Mouse (Mus musculus) hindbrain, embryonic 12.5 days (tissue): ENCODE measurements around the gene Celf2. TPM values are rescaled to one million over a fixed set of nuclear protein-coding genes. Genes with fewer than 3 reads are reported as not detected.

Experiments
- ATAC-seq: fragments of 200-750 bp; cut with Nextera tagmentation; 2 replicates; pipeline ENCODE4 v1.8.0; 2017; ENCODE audit warnings: moderate TSS enrichment; ENCODE audit not compliant: low FRiP score
- H3K27ac ChIP-seq: fragments of 300-500 bp; sonication (generic); 2 replicates; pipeline ENCODE4 v1.5.1; 2016; ENCODE audit warnings: mild to moderate bottlenecking
- H3K27me3 ChIP-seq: fragments of 300-500 bp; sonication (generic); 2 replicates; pipeline ENCODE4 v1.6.1; 2016; ENCODE audit warnings: mild to moderate bottlenecking
- H3K36me3 ChIP-seq: fragments of 300-500 bp; sonication (generic); 2 replicates; pipeline ENCODE4 v1.6.1; 2016; ENCODE audit warnings: mild to moderate bottlenecking
- H3K4me1 ChIP-seq: fragments of 300-500 bp; sonication (generic); 2 replicates; pipeline ENCODE4 v1.6.1; 2016
- H3K4me2 ChIP-seq: fragments of 300-500 bp; sonication (generic); replicated peaks from 2 replicates; pipeline ENCODE4 v1.6.1; 2016; ENCODE audit warnings: mild to moderate bottlenecking
- H3K4me3 ChIP-seq: fragments of 300-500 bp; sonication (generic); 2 replicates; pipeline ENCODE4 v1.5.1; 2016; ENCODE audit warnings: mild to moderate bottlenecking
- H3K9ac ChIP-seq: fragments of 300-500 bp; sonication (generic); 2 replicates; pipeline ENCODE4 v1.6.1; 2016; ENCODE audit warnings: mild to moderate bottlenecking, moderate library complexity
- H3K9me3 ChIP-seq: fragments of 300-500 bp; sonication (generic); replicated peaks from 2 replicates; pipeline ENCODE4 v1.6.1; 2016; ENCODE audit warnings: mild to moderate bottlenecking
- WGBS: fragments of 180-500 bp; shearing (Covaris S2); methylation state at CpG from one replicate; pipeline ENCODE4 v1.1.7; 2016; 5-methylcytosine and 5-hydroxymethylcytosine counted together
- polyA plus RNA-seq: library from polyadenylated mRNA; unstranded; fragments of >200 nt; fragmentation: Nextera tagmentation; extraction: Ambion mirVana; gene quantifications from 2 replicates; pipeline ENCODE4 v1.2.1, GENCODE M21; 2016

The Celf2 gene
- polyA plus RNA-seq, 1 experiment from 2014 or later, result 108 TPM

DNA sequence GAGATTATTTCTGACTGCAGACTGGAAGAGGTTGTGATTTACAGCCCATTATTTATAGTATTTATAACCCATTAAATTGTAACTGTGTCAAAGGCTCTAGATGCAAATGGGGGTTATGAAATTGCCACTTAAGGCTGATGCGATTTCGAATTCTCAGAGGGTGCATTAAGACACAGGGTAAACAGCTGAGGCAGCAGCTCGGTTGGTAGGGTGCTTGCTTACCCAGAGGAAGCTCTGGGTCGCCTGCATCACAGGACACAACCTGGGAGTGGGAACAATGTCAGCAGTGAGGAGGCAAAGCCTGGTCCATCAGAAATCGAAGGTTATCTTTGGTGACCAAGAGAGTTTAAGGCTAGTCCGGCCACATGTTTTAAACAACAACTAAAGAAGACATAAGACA, 286.5 kb downstream of the Celf2 start:
- H3K27me3 ChIP-seq, result no peaks in the 10 kb centered on the region
- H3K4me3 ChIP-seq, result no peak overlapping the region
- peak; percentile 43; the same call in 1 of the 2 replicates for ATAC-seq
- no peak overlapping the region for H3K9ac ChIP-seq
- no peaks in the 10 kb centered on the region for H3K9me3 ChIP-seq
- peaks cover 13% of the 10 kb centered on the region for H3K4me1 ChIP-seq
- no peaks in the 10 kb centered on the region for H3K36me3 ChIP-seq
- 75% methylated on average over 6 of the region's 6 CpGs for WGBS
- no peak overlapping the region for H3K4me2 ChIP-seq
- peak overlapping the region; percentile 44; the same call in 1 of the 2 replicates for H3K27ac ChIP-seq

DNA sequence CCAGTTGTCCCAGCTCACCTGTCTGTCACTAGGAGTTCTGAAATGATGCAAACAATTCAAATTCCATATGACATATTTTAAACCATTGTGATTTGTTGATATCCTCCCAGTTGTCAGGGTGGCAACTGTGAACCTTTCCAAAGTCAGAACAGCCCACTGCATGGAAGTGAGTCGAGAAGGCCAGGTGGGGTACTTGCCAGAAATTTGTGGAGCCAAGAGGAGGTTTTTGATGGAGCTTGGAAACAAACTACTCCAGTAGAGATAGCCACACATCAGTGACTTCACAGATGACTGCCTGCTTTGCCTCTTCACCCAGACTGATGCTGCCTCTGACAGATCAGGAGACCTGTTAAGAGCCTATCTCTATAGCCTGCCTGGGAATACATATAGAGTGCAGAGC, 287.5 kb downstream of the Celf2 start:
- H3K27ac ChIP-seq, result 0 out of 2 replicates have a peak overlapping the region, but pooled peaks have one; percentile 44

GRCm38 (mm10) chr2:7218101-7218500, 291.3 kb downstream of the Celf2 start:
- H3K36me3 ChIP-seq, result no peaks in the 10 kb centered on the region
- no peak overlapping the region for H3K4me2 ChIP-seq
- H3K9me3 ChIP-seq, result no peaks in the 10 kb centered on the region
- H3K9ac ChIP-seq, result no peak overlapping the region
- WGBS, result 89% methylated on average over 2 of the region's 2 CpGs
- H3K4me1 ChIP-seq, result peaks cover 5% of the 10 kb centered on the region
- H3K27me3 ChIP-seq, result no peaks in the 10 kb centered on the region
- no peak overlapping the region for H3K4me3 ChIP-seq
- H3K27ac ChIP-seq, result no peak overlapping the region
- no peak for ATAC-seq

More for the DNA sequence above, 287.5 kb downstream of the Celf2 start:
- 0 out of 2 replicates have a peak, but pooled peaks have one; percentile 38 for ATAC-seq
- peaks cover 13% of the 10 kb centered on the region for H3K4me1 ChIP-seq
- no peak overlapping the region for H3K9ac ChIP-seq
- no peaks in the 10 kb centered on the region for H3K27me3 ChIP-seq
- WGBS, result 92% methylated on average over 1 of the region's 1 CpGs
- H3K4me2 ChIP-seq, result no peak overlapping the region
- H3K4me3 ChIP-seq, result no peak overlapping the region
- no peaks in the 10 kb centered on the region for H3K9me3 ChIP-seq
- H3K36me3 ChIP-seq, result no peaks in the 10 kb centered on the region

DNA sequence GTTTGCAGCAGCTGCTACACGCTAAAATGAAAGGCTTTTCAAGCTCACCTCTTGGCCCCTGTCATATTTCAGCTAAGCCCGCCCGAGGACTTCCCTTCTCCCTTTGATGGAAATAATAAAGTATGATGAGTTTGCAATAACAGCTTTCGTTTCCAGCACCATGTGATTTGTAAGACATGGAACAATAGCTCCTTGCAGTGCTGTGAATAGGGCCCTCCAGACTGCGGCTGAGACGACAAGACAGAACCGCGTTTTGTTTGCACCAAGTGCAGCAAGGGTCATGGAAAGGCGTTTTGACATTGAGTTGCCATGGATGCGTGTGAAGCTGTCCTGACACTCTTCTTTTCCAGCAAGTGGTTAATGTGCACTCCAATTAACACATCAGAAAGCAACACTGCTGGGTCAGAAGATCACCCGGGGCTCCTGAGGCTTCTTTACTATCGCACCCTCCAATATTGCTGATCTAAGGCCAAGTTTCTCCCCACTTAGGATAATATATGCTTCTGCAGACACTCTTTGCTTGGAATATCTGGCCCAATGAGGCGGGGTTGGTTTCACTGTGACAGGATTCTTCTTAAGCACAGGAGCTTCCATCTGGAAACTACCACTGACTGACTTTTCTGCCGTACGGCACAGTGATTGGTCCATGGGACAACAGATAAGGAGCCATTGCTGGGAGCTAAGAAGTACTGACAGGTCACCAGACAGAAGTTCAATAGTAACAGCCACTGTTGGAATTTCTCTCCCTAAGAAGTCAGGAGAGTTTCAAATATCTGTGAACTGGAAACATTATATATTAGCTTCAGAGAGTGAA, 301.5 kb downstream of the Celf2 start:
- peak; percentile 89 for ATAC-seq
- Histone ChIP-seq H3K36me3 (no peaks in the 10 kb centered on the region), H3K9me3 (no peaks in the 10 kb centered on the region), H3K4me3 (no peak overlapping the region), H3K27ac (peak overlapping the region; percentile 44; the same call in 1 of the 2 replicates), H3K9ac (no peak overlapping the region), H3K4me2 (no peak overlapping the region), H3K27me3 (no peaks in the 10 kb centered on the region), H3K4me1 (peaks cover 10% of the 10 kb centered on the region)
- WGBS, result 24% methylated on average over 15 of the region's 15 CpGs

DNA sequence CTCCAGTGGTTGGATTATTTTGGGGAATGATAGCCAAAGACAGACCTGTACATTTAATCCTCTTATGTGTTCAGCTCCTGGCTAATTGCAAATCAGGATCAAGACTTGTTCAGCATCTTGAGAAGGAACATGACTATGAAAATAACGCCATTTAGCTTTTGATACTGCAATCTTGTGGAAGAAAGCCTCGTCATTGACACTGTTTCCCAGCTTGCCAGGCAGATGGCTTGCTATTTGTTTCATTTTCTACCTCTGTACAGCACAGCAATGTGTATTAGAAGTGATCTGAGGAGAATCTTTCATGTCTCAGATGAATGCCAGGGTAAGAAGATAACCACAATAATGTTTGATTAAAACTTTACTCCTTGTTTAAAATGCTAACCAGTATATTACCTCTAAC, 315.9 kb downstream of the Celf2 start:
- Histone ChIP-seq H3K4me3 (no peak overlapping the region), H3K4me2 (no peak overlapping the region), H3K9me3 (no peaks in the 10 kb centered on the region), H3K4me1 (no peaks in the 10 kb centered on the region), H3K36me3 (no peaks in the 10 kb centered on the region), H3K27me3 (no peaks in the 10 kb centered on the region), H3K9ac (no peak overlapping the region), H3K27ac (no peak overlapping the region)
- ATAC-seq, result no peak
- WGBS, result 83% methylated on average over 2 of the region's 2 CpGs

DNA sequence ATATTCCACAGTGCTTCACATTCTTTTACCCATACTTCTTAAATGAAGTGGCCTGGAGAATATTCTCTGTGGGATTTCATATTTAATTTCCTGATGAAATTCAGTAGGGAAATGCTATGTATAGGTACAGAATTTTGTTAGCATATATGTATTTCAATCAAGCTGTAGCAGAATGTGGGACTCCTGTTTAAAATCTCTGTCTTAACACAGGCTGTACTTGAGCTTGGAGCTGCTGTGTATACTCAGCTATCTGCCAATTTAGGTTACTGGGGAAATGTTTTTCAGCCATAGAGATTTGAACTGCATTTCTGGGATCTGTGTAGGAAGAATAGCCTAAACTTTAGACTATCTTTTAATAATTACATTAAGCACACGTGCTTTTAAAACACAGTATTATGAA, 330.2 kb downstream of the Celf2 start:
- 87% methylated on average over 1 of the region's 1 CpGs for WGBS
- Histone ChIP-seq H3K27ac (no peak overlapping the region), H3K27me3 (no peaks in the 10 kb centered on the region), H3K9me3 (no peaks in the 10 kb centered on the region), H3K4me2 (no peak overlapping the region), H3K9ac (no peak overlapping the region), H3K36me3 (no peaks in the 10 kb centered on the region), H3K4me3 (no peak overlapping the region), H3K4me1 (no peaks in the 10 kb centered on the region)
- ATAC-seq, result no peak

GRCm38 (mm10) chr2:7173271-7174064, 335.9 kb downstream of the Celf2 start:
- WGBS, result 86% methylated on average over 11 of the region's 11 CpGs
- H3K9ac ChIP-seq, result no peak overlapping the region
- no peaks in the 10 kb centered on the region for H3K36me3 ChIP-seq
- no peak overlapping the region for H3K4me2 ChIP-seq
- no peak overlapping the region for H3K27ac ChIP-seq
- H3K9me3 ChIP-seq, result no peaks in the 10 kb centered on the region
- H3K4me1 ChIP-seq, result no peaks in the 10 kb centered on the region
- ATAC-seq, result no peak
- H3K4me3 ChIP-seq, result no peak overlapping the region
- no peaks in the 10 kb centered on the region for H3K27me3 ChIP-seq

- Histone ChIP-seq H3K27me3 (no peaks in the 10 kb centered on the region), H3K9ac (no peak overlapping the region), H3K4me2 (no peak overlapping the region), H3K4me3 (no peak overlapping the region), H3K4me1 (no peaks in the 10 kb centered on the region), H3K27ac (no peak overlapping the region), H3K9me3 (no peaks in the 10 kb centered on the region), H3K36me3 (no peaks in the 10 kb centered on the region)
- no peak for ATAC-seq
- 47% methylated on average over 8 of the region's 8 CpGs for WGBS
These were observed 338.2 kb downstream of the Celf2 start for GRCm38 (mm10) chr2:7171087-7171696.

DNA sequence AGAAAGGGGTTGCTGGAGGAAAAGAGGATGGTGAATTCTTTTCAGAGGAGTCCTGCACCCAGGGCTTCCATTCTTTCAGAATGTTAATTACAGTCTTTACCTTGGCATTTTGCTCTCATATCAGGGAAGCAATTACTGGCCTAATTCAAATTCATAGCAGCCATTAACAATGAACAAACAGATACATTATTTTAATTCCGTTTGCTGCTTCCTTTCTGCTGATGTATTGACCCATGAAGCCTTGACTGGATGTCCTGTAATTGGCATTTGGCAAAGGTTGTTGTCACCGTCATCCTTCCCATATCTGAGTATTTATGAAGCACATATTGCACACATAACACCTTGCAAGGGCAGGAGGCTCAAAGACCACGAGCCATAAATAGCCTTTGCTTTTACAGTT, 343.6 kb downstream of the Celf2 start:
- Histone ChIP-seq H3K36me3 (no peaks in the 10 kb centered on the region), H3K27ac (no peak overlapping the region), H3K4me1 (no peaks in the 10 kb centered on the region), H3K4me3 (no peak overlapping the region), H3K27me3 (no peaks in the 10 kb centered on the region), H3K4me2 (no peak overlapping the region), H3K9me3 (no peaks in the 10 kb centered on the region), H3K9ac (no peak overlapping the region)
- no peak for ATAC-seq
- WGBS, result 70% methylated on average over 3 of the region's 3 CpGs

DNA sequence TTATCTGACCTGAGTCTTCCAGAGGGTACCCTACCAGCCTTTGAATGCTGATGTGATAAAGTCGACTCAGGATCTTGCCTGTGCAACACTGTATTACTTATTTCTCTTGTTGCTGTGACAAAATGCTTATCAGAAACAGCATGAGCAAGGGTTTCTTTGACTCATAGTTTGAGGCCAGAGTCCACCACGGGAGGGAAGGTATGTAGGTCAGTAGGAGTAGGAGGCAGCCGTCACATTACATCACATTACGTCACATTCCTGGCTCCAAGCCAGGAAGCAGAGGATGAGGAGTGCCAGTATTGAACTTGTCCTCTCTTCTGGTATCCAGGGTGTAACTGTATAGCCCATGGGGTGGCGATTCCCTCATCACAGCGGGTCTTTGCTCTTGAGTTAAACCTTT, 349.3 kb downstream of the Celf2 start:
- H3K27me3 ChIP-seq, result no peaks in the 10 kb centered on the region
- no peaks in the 10 kb centered on the region for H3K4me1 ChIP-seq
- H3K4me3 ChIP-seq, result no peak overlapping the region
- WGBS, result 74% methylated on average over 6 of the region's 6 CpGs
- no peak overlapping the region for H3K9ac ChIP-seq
- H3K36me3 ChIP-seq, result no peaks in the 10 kb centered on the region
- no peak overlapping the region for H3K4me2 ChIP-seq
- ATAC-seq, result no peak
- no peak overlapping the region for H3K27ac ChIP-seq
- no peaks in the 10 kb centered on the region for H3K9me3 ChIP-seq

- H3K4me2 ChIP-seq, result no peak overlapping the region
- H3K36me3 ChIP-seq, result no peaks in the 10 kb centered on the region
- no peak overlapping the region for H3K27ac ChIP-seq
- 82% methylated on average over 3 of the region's 3 CpGs for WGBS
- no peak for ATAC-seq
- no peak overlapping the region for H3K4me3 ChIP-seq
- H3K27me3 ChIP-seq, result no peaks in the 10 kb centered on the region
- no peak overlapping the region for H3K9ac ChIP-seq
- H3K4me1 ChIP-seq, result no peaks in the 10 kb centered on the region
- no peaks in the 10 kb centered on the region for H3K9me3 ChIP-seq
These were observed 362.1 kb downstream of the Celf2 start for GRCm38 (mm10) chr2:7147303-7147702.

- no peaks in the 10 kb centered on the region for H3K9me3 ChIP-seq
- H3K27me3 ChIP-seq, result no peaks in the 10 kb centered on the region
- WGBS, result 90% methylated on average over 4 of the region's 4 CpGs
- H3K4me1 ChIP-seq, result no peaks in the 10 kb centered on the region
- no peak overlapping the region for H3K27ac ChIP-seq
- H3K36me3 ChIP-seq, result no peaks in the 10 kb centered on the region
- no peak for ATAC-seq
- H3K4me2 ChIP-seq, result no peak overlapping the region
- H3K4me3 ChIP-seq, result no peak overlapping the region
- H3K9ac ChIP-seq, result no peak overlapping the region
These were observed 363.8 kb downstream of the Celf2 start for GRCm38 (mm10) chr2:7145541-7146043.
